Mouse (Mus musculus): Measurements from ENCODE around the gene Slc25a21.

The Slc25a21 gene

DNA sequence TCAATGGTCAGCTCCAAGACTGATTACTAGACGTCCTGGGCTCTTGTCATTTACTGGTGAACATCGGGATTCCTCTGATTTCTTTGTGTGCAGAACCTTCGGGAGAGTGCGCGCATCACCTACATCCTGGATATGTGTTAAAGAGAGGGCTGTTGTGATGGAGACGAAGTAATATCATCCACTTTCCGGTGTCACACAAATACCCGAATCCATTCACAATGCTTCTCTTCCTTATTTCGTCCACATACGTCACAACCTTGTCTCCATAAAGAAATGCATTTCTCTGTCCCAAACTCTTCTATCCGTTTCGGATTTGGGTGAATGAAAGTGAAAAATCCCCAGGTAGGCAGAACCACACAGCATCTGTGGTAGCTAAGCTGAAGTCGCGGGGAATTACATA is 502.9 kb downstream of the Slc25a21 start:
- intact Hi-C loops (cut with DNase I), result no loop called here

DNA sequence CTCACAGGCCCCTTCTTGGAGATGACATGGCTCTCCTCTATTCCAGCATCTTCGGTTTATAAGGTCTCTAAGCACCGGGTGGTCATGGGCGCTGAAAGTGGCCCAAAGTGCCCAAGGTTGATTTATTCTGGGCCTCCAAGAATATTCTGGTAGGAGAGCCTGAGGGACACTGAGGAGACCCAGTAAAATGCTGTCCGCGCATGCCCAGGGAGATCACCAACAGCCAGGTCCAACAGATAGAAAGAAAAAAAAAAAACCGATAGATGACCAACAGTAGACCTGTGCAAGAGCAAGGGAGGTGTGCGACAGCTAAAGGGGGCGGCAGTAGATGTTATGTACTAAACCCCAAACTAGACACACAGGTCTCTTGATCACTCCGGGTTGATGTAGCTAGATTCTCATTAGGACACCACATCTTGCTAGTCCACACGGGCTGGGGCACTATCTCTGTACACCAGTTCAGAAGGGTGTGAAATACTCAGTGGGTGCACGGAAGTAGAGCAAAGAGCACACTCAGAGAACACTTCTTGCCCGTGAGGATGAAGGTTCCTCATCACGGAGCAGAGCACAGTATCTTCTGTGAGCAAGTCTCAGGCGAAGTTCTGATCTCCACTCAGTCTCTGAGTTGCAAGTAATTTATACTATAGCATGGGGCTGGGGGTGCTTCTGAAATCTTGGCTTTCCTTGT is 503.7 kb downstream of the Slc25a21 start:
- intact Hi-C loops (cut with DNase I), result no loop called here

GRCm38 (mm10) chr12:56692536-56692935 is 504.7 kb downstream of the Slc25a21 start:
- intact Hi-C loops (cut with DNase I), result no loop called here

GRCm38 (mm10) chr12:56691427-56692079 is 505.7 kb downstream of the Slc25a21 start, which contains the start of gene Pax9:
Pax9 (plus strand) TSS chr12:56691767.
- intact Hi-C loops (cut with DNase I), result no loop called here

- intact Hi-C loops (cut with DNase I), result no loop called here
These were observed 506.3 kb downstream of the Slc25a21 start for GRCm38 (mm10) chr12:56691001-56691400.

- intact Hi-C loops (cut with DNase I), result no loop called here
These were observed 506.9 kb downstream of the Slc25a21 start for GRCm38 (mm10) chr12:56690366-56690765.

DNA sequence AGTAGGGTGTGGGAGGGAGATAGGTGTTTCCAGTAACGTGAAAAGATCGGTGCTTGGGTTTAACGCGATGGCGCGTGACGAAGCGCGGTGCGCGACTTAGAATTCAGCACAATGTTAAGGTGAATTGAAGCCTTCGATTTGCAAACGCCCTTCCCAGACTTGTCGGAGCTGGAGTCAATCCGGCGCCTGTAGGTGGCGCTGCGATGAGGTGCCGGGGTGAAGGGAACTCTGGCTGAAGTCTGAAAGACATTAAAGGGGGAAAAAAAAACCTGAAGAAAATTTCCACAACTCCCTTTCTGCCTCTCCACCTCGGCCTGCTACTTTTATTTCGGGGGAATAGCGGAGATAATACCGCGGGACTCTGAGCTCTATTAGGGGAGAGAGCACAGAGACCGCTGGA is 507.5 kb downstream of the Slc25a21 start:
- intact Hi-C loops (cut with DNase I), result no loop called here

- intact Hi-C loops (cut with DNase I), result no loop called here
These were observed 507.9 kb downstream of the Slc25a21 start for GRCm38 (mm10) chr12:56689331-56689730.

GRCm38 (mm10) chr12:56688920-56689319 is 508.4 kb downstream of the Slc25a21 start:
- intact Hi-C loops (cut with DNase I), result no loop called here

DNA sequence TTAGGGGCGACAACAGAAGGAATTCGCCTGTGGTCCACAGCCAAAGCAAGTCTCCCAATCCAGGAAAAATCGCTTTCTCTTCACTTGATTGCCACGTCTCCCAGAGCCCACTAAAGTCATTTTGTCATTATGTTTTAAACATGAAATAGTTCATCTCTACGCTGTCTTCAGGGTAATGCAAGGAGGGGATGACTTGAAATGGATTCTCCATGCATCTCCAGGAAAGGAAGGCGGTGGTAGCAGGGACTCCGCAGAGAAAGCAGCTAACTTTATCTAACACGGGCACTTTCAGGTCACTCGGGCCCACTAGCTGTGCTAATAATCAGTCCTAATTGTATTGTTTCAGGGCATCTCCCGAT is 508.8 kb downstream of the Slc25a21 start:
- intact Hi-C loops (cut with DNase I), result no loop called here

DNA sequence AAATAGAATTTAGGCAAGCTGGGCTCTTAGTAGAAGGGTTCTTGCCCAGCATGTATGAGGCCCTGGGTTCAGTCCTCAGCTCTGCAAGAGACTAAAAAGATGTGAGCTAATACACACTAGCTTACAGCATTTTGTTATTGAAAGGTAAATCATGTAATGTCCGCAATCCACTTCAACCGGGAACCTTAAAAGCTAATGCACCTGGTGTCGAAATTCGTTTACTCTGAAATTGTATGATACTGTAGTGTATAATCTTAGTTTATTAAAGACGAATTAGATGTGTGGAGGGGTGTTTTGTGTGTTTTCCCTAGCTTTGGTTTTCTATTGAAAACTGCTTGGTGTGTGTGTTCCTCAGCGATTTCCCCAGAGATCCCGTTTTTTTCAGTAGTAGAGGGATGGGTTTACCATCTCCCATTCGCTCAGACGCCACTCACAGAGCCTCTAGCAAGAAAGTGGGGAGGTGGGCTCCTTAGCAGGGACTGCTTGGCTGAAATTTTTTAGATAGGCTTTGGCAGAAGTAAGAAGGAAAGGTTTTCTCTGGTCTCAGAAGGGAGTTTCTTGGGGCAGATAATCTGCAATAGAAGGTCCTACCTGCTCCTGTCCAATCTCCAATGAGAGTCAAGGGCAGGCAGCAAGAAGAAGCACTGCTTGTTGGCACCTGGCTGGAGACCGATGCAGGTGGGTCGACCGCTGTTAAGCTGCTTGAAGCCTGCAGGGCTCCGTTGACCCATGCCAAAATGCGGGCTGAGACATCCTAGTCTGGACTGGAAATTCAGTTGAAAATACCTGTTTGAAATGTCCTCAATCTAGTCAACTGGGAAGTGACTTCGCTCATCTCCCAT is 509.4 kb downstream of the Slc25a21 start:
- intact Hi-C loops (cut with DNase I), result no loop called here

DNA sequence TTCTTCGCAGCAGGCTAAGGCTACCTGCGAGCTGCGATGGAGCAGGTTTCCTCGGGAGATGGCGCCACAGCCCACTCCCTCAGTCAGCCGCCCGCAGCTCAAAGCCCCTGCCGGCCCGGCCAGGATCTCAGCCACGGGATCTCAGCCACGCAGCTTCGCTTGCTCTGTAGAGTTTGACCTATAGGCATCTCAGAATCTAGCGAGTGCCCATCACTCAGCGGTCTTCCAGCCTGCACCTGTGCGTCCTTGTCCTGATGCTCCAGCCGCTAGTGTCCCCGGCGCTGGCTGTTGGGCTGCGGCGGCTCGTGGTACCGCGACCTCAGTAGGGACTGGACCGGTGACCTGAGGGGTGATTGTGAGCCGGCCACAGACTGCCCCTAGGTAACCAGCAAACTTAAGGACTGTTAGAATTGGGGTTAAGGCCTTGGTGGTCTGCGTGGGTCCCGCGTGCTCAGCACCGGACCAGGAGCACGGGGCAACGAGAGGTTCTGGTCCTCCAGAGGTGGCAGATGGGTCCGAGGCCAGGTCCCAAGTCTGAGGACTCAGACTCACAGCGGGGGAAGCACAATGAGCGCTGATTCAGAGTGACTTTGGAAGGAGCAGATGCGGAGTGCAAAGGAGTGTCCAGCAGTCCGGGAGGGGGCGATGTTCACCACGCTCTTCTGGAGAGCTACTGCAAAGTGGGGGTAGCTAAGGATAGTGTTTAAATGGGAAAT is 516.0 kb downstream of the Slc25a21 start:
- intact Hi-C loops (cut with DNase I), result loop anchor here (5.0 kb wide), 1 partner anchor 306 kb away; no protein-coding TSS in a partner anchor

DNA sequence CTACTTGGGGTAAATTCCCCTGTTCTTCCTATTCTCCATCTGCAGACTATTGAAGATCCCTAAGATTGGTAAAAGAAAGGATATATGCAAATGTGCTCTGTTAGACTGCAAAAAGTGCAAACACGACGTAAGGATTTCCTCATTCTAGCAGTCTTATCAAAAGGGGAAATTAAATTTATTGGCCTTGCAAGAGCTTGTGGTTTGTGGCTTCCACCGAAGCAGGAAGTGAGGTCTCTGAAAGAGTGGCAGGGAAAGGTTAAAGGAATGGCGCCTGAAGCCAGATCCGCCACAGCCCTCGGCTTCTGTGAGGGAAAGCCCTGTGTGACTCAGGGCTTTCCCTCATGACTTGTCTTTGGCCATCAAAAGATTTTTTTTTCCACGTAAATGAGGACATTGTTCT is 519.7 kb downstream of the Slc25a21 start:
- intact Hi-C loops (cut with DNase I), result loop anchor here (10.0 kb wide), 1 partner anchor 507 kb away; no protein-coding TSS in a partner anchor

DNA sequence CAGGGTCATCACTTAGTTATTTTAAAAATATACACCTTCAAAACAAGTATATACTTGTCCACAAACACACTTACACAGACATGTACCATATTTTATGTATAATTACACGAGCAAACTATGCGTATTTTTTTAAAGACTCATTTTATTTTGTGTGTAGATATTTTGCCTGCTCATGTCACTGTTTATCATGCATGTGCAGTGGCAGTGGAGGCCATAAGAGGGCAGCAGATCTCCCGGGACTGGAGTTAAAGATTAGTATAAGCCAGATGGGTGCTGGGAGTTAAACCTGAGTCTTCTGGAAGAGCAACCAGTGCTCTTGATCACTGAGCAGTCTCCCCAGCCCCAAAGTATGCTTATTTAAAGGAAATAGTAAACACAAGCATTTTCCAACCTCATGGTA is 522.5 kb downstream of the Slc25a21 start:
- intact Hi-C loops (cut with DNase I), result loop anchor here (10.0 kb wide), 1 partner anchor 510 kb away; no protein-coding TSS in a partner anchor

- intact Hi-C loops (cut with DNase I), result loop anchor here (10.0 kb wide), 1 partner anchor 514 kb away; no protein-coding TSS in a partner anchor
These were observed 526.5 kb downstream of the Slc25a21 start for GRCm38 (mm10) chr12:56670795-56671194.

- intact Hi-C loops (cut with DNase I), result loop anchor here (10.0 kb wide), 1 partner anchor 515 kb away; no protein-coding TSS in a partner anchor
These were observed 527.7 kb downstream of the Slc25a21 start for GRCm38 (mm10) chr12:56669451-56670122.

Measured in adrenal gland (tissue).